Mouse (Mus musculus): ENCODE data around the gene 1700022I11Rik. TPM values are rescaled to one million over a fixed set of nuclear protein-coding genes. Genes with fewer than 3 reads are reported as not detected.

1700022I11Rik gene
- polyA plus RNA-seq, 2 experiments = 0.07 to 0.44 TPM

DNA sequence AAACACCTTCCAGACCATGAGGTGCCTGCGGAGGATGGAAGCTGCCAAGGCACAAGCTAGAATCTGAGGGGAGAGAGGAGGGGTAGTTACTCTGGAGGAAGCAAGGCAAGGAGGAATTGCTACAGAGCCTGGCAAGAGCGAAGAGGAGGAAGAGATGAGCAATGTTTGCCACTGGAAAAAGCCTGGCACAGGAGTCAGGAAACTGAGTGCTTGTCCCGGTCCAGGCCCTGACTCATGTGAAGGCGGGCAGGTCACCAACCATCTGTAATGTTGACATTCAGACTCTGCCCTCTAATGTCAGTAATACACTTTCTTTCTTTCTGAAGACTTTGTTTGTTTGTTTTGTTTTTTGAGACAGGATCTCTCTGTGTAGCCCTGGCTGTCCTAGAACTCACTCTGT lies 48.8 kb downstream of the 1700022I11Rik start:
- Histone ChIP-seq H3K36me3 (replicated peaks; ENCODE audit: control insufficient read depth, insufficient read depth, low read depth) (peaks cover 10% of the 10 kb centered on the region), H3K4me2 (ENCODE audit: low read depth) (no peak overlapping the region), H3K4me1 (replicated peaks; ENCODE audit: control insufficient read depth in 2 of 2, insufficient read depth in 2 of 2, low read length in 1 of 2) (peaks cover 0 to 4% of the 10 kb centered on the region in 2 experiments; a peak in 2 of 4 replicates), H3K4me3 (ENCODE audit: insufficient read depth in 1 of 2, low read depth in 2 of 2, low read length in 2 of 2) (no peak overlapping the region), H3K27me3 (ENCODE audit: control insufficient read depth, insufficient read depth, low read length) (no peaks in the 10 kb centered on the region), H3K9ac (replicated peaks) (no peak overlapping the region), H3K9me3 (ENCODE audit: control insufficient read depth, low read length) (no peaks in the 10 kb centered on the region), H3K27ac (no peak overlapping the region)
- WGBS (ENCODE audit: insufficient replicate concordance) = 91% methylated on average over 4 of the region's 4 CpGs
- ATAC-seq (ENCODE audit: insufficient read depth) (no peak), DNase-seq (ENCODE audit: low read depth in 3 of 3, low spot score in 3 of 3) (no peak)
- TF ChIP-seq EP300 (IDR thresholded peaks at IDR 0.05; ENCODE audit: low read depth) (no peak), CTCF (IDR thresholded peaks at IDR 0.05; ENCODE audit: low read depth) (no peak)

DNA sequence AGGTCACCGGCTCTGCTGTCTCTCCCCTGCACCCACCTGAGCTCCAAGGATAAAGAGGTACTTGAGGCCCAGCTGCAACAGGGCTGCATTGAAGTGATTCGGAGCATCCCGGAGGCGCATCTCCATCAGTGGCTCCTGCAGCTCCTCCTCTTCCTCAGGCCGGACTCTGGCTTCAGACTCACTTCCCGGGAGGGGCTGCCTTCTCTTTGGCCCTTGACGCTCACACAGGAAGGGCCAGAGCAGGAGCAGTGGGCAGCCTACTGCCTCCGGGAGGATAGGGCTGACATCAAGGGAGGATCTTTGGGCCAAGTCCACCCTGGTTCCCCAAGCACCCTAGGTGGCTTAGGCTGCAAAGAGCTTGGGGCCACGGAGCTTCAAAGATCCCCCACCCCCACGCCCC lies 49.8 kb downstream of the 1700022I11Rik start:
- ATAC-seq (ENCODE audit: insufficient read depth) (no peak), DNase-seq (ENCODE audit: low read depth in 3 of 3, low spot score in 3 of 3) (no peak)
- Histone ChIP-seq H3K4me2 (ENCODE audit: low read depth) (no peak overlapping the region), H3K9me3 (ENCODE audit: control insufficient read depth, low read length) (no peaks in the 10 kb centered on the region), H3K27ac (no peak overlapping the region), H3K4me1 (replicated peaks; ENCODE audit: control insufficient read depth in 2 of 2, insufficient read depth in 2 of 2, low read length in 1 of 2) (peaks cover under 1 to 4% of the 10 kb centered on the region in 2 experiments; a peak in 2 of 4 replicates), H3K27me3 (ENCODE audit: control insufficient read depth, insufficient read depth, low read length) (no peaks in the 10 kb centered on the region), H3K4me3 (ENCODE audit: insufficient read depth in 1 of 2, low read depth in 2 of 2, low read length in 2 of 2) (no peak overlapping the region), H3K9ac (replicated peaks) (no peak overlapping the region), H3K36me3 (replicated peaks; ENCODE audit: control insufficient read depth, insufficient read depth, low read depth) (peaks cover 14% of the 10 kb centered on the region)
- no peak for TF ChIP-seq CTCF (IDR thresholded peaks at IDR 0.05; ENCODE audit: low read depth)
- no peak for TF ChIP-seq EP300 (IDR thresholded peaks at IDR 0.05; ENCODE audit: low read depth)
- 84% methylated on average over 10 of the region's 10 CpGs for WGBS (ENCODE audit: insufficient replicate concordance)

DNA sequence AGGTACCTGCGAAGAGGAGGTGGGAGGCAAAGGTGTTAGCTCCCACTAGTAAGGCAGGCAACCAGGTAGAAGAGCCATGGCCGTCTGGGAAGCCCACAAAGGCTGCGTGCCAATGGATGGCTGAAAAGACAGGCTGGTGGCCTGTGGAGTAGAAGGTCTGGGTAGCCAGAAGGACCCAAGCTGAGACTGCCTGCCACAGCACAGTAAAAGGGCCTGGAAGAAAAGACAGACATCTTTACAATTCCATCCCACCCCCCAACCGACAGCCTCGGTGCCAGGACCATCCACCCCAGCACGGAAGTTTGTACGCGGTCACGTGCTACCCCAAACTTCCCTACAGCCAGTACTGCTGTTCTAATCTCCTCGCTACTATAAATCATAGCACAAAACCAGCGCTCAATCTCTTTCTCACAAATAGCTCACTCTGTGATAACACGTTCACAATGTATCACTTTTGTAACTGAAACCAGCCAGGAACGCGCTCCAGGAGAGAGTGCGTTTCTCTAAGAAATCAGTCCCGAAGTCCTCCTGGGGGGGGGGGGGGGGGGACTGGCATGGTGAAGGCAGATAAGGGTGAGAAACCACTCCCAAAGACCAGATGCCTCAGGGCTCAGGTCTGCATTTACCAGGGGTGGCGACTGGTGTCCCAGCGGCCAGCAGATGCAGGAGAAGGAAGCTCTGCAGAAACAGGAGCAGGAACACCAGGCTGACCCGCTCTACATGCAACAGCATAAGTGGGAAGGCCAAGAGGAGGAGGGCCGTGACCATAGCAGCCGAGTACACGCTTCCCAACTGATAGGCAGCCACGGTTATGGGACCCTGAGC lies 50.4 kb downstream of the 1700022I11Rik start:
- H3K27ac ChIP-seq = no peak overlapping the region
- DNase-seq (ENCODE audit: low read depth in 3 of 3, low spot score in 3 of 3) (no peak), ATAC-seq (ENCODE audit: insufficient read depth) (peak; percentile 34; the same call in 1 of the 2 replicates)
- TF ChIP-seq CTCF (IDR thresholded peaks at IDR 0.05; ENCODE audit: low read depth) = no peak
- TF ChIP-seq EP300 (IDR thresholded peaks at IDR 0.05; ENCODE audit: low read depth) = peak; percentile 22; the same call in 1 of the 2 replicates
- H3K9me3 ChIP-seq (ENCODE audit: control insufficient read depth, low read length) = no peaks in the 10 kb centered on the region
- WGBS (ENCODE audit: insufficient replicate concordance) = 52% methylated on average over 23 of the region's 23 CpGs
- H3K4me1 ChIP-seq (replicated peaks; ENCODE audit: control insufficient read depth in 2 of 2, insufficient read depth in 2 of 2, low read length in 1 of 2) = peaks cover 6% of the 10 kb centered on the region in 2 experiments
- H3K27me3 ChIP-seq (ENCODE audit: control insufficient read depth, insufficient read depth, low read length) = no peaks in the 10 kb centered on the region
- no peak overlapping the region for H3K4me3 ChIP-seq (ENCODE audit: insufficient read depth in 1 of 2, low read depth in 2 of 2, low read length in 2 of 2)
- no peak overlapping the region for H3K4me2 ChIP-seq (ENCODE audit: low read depth)
- H3K36me3 ChIP-seq (replicated peaks; ENCODE audit: control insufficient read depth, insufficient read depth, low read depth) = peaks cover 14% of the 10 kb centered on the region
- no peak overlapping the region; the same call in 1 of the 2 replicates for H3K9ac ChIP-seq (replicated peaks)

DNA sequence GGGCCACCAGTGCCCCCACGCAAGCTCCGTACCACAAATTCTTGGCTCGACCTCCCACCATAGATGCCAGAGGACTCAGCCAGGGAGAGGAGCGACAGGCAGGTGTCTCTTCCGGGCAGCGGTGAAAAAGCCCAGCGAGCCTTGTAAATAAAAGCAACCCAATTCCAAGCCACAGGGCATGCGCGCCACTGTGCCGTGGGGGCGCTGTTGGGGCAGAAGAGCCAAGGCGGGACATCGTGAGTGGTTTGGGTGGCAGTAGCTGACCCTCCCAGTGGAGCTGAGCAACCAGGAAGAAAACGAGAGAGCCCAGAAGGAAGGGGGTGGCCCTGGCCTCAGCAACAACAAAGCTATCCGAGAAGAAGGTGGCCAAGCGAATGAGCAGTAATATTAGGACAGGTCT lies 51.5 kb downstream of the 1700022I11Rik start:
- DNase-seq (ENCODE audit: low read depth in 3 of 3, low spot score in 3 of 3) (no peak), ATAC-seq (ENCODE audit: insufficient read depth) (no peak)
- Histone ChIP-seq H3K36me3 (replicated peaks; ENCODE audit: control insufficient read depth, insufficient read depth, low read depth) (peaks cover 14% of the 10 kb centered on the region), H3K4me2 (ENCODE audit: low read depth) (no peak overlapping the region), H3K4me3 (ENCODE audit: insufficient read depth in 1 of 2, low read depth in 2 of 2, low read length in 2 of 2) (no peak overlapping the region), H3K9me3 (ENCODE audit: control insufficient read depth, low read length) (no peaks in the 10 kb centered on the region), H3K27me3 (ENCODE audit: control insufficient read depth, insufficient read depth, low read length) (no peaks in the 10 kb centered on the region), H3K9ac (replicated peaks) (no peak overlapping the region), H3K4me1 (replicated peaks; ENCODE audit: control insufficient read depth in 2 of 2, insufficient read depth in 2 of 2, low read length in 1 of 2) (peaks cover 6 to 10% of the 10 kb centered on the region in 2 experiments), H3K27ac (no peak overlapping the region)
- TF ChIP-seq EP300 (IDR thresholded peaks at IDR 0.05; ENCODE audit: low read depth) = no peak
- no peak for TF ChIP-seq CTCF (IDR thresholded peaks at IDR 0.05; ENCODE audit: low read depth)
- 86% methylated on average over 16 of the region's 16 CpGs for WGBS (ENCODE audit: insufficient replicate concordance)

DNA sequence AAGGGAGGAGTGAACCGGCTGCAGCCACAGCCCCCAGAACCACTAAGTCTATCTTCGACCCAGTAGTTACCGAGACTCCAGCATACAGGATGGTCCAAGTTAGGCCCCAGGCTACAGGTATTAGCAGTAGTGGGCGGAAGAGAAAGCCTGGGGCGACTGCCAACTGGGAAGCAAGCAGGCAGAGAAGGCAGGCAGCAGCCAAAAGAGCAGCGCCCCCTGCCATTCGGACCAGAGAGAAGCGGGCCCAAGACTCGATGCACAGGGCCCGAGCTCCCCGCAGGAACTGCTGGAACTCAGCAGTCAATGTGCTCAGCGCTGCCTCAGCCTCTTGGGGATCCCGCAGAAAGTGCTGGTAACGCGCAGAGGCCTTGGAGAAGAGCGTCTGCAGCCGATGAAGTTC lies 51.9 kb downstream of the 1700022I11Rik start:
- H3K27ac ChIP-seq = no peak overlapping the region
- ATAC-seq (ENCODE audit: insufficient read depth) (no peak), DNase-seq (ENCODE audit: low read depth in 3 of 3, low spot score in 3 of 3) (no peak)
- no peak overlapping the region for H3K4me2 ChIP-seq (ENCODE audit: low read depth)
- peaks cover 6 to 12% of the 10 kb centered on the region in 2 experiments for H3K4me1 ChIP-seq (replicated peaks; ENCODE audit: control insufficient read depth in 2 of 2, insufficient read depth in 2 of 2, low read length in 1 of 2)
- TF ChIP-seq EP300 (IDR thresholded peaks at IDR 0.05; ENCODE audit: low read depth) = no peak
- peak; percentile 16; the same call in 1 of the 2 replicates for TF ChIP-seq CTCF (IDR thresholded peaks at IDR 0.05; ENCODE audit: low read depth)
- 82% methylated on average over 17 of the region's 17 CpGs for whole genome bisulfite sequencing (ENCODE audit: insufficient replicate concordance)
- H3K4me3 ChIP-seq (ENCODE audit: insufficient read depth in 1 of 2, low read depth in 2 of 2, low read length in 2 of 2) = no peak overlapping the region
- no peaks in the 10 kb centered on the region for H3K27me3 ChIP-seq (ENCODE audit: control insufficient read depth, insufficient read depth, low read length)
- H3K9ac ChIP-seq (replicated peaks) = no peak overlapping the region
- no peaks in the 10 kb centered on the region for H3K9me3 ChIP-seq (ENCODE audit: control insufficient read depth, low read length)
- peaks cover 14% of the 10 kb centered on the region for H3K36me3 ChIP-seq (replicated peaks; ENCODE audit: control insufficient read depth, insufficient read depth, low read depth)

All from liver, embryonic 14.5 days (tissue).